Mouse (Mus musculus) stomach, embryonic 15.5 days (tissue): Measurements from ENCODE around the gene Slc34a3. TPM values are rescaled to one million over a fixed set of nuclear protein-coding genes. Genes with fewer than 3 reads are reported as not detected.
A peak's percentile ranks its signal among the peaks of the same experiment; 100 is the strongest.

Source experiments
- ATAC-seq: fragments of 200-750 bp; cut with Nextera tagmentation; 2 replicates; pipeline ENCODE4 v1.8.0; 2017; ENCODE audit warnings: low read depth, moderate number of reproducible peaks, moderate TSS enrichment; ENCODE audit not compliant: insufficient read depth, low FRiP score
- H3K27ac ChIP-seq: fragments of 300-500 bp; sonication (generic); 2 replicates; pipeline ENCODE4 v1.5.1; 2015; ENCODE audit warnings: mild to moderate bottlenecking, inconsistent platforms
- H3K27me3 ChIP-seq: fragments of 300-500 bp; sonication (generic); replicated peaks from 2 replicates; pipeline ENCODE4 v1.6.1; 2015; ENCODE audit warnings: inconsistent platforms
- H3K36me3 ChIP-seq: fragments of 300-500 bp; sonication (generic); 2 replicates; pipeline ENCODE4 v1.6.1; 2015; ENCODE audit warnings: inconsistent platforms
- H3K4me1 ChIP-seq: fragments of 300-500 bp; sonication (generic); 2 replicates; pipeline ENCODE4 v1.6.1; 2015; ENCODE audit warnings: inconsistent platforms
- H3K4me2 ChIP-seq: fragments of 300-500 bp; sonication (generic); 2 replicates; pipeline ENCODE4 v1.6.1; 2015; ENCODE audit warnings: mild to moderate bottlenecking, inconsistent platforms
- H3K4me3 ChIP-seq: fragments of 300-500 bp; sonication (generic); replicated peaks from 2 replicates; pipeline ENCODE4 v1.5.1; 2015; ENCODE audit warnings: inconsistent platforms
- H3K9ac ChIP-seq: fragments of 300-500 bp; sonication (generic); 2 replicates; pipeline ENCODE4 v1.6.1; 2015; ENCODE audit warnings: inconsistent platforms
- H3K9me3 ChIP-seq: fragments of 300-500 bp; sonication (generic); 2 replicates; pipeline ENCODE4 v1.6.1; 2016; ENCODE audit warnings: inconsistent platforms
- WGBS: fragments of 180-500 bp; shearing (Covaris S2); methylation state at CpG from one replicate; pipeline ENCODE4 v1.1.7; 2015; 5-methylcytosine and 5-hydroxymethylcytosine counted together
- polyA plus RNA-seq: library from polyadenylated mRNA; unstranded; fragments of >200 nt; fragmentation: Nextera tagmentation; extraction: Ambion mirVana; gene quantifications from 2 replicates; pipeline ENCODE4 v1.2.1, GENCODE M21; 2015

Gene Slc34a3
- polyA plus RNA-seq, 1 experiment from 2014 or later, result 0.65 TPM

GRCm38 (mm10) chr2:25224492-25224765, 9.7 kb downstream of the Slc34a3 start, which contains the start of gene Tubb4b:
Tubb4b (minus strand) TSS chr2:25224702.
- no peaks in the 10 kb centered on the region for H3K27me3 ChIP-seq
- no peaks in the 10 kb centered on the region for H3K36me3 ChIP-seq
- peak within 1 kb of the TSS; percentile 93 for H3K4me3 ChIP-seq
- ATAC-seq, result no peak
- peak within 1 kb of the TSS; percentile 92 for H3K9ac ChIP-seq
- peak within 1 kb of the TSS; percentile 99 for H3K27ac ChIP-seq
- H3K4me2 ChIP-seq, result peak within 1 kb of the TSS; percentile 90
- peaks cover 16% of the 10 kb centered on the region for H3K4me1 ChIP-seq
- no peaks in the 10 kb centered on the region for H3K9me3 ChIP-seq
- under 1% methylated on average over 17 of the region's 17 CpGs for WGBS

- ATAC-seq, result peak; percentile 61
- 1% methylated on average over 53 of the region's 53 CpGs for WGBS
Observed at GRCm38 (mm10) chr2:25223681-25224491, 10.3 kb downstream of the Slc34a3 start.

GRCm38 (mm10) chr2:25221331-25221772, 12.8 kb downstream of the Slc34a3 start:
- WGBS, result 68% methylated on average over 5 of the region's 5 CpGs
- H3K4me2 ChIP-seq, result no peak overlapping the region
- H3K4me3 ChIP-seq, result no peak overlapping the region
- no peak for ATAC-seq
- no peak overlapping the region for H3K27ac ChIP-seq
- H3K9ac ChIP-seq, result no peak overlapping the region
- H3K27me3 ChIP-seq, result no peaks in the 10 kb centered on the region
- H3K36me3 ChIP-seq, result no peaks in the 10 kb centered on the region
- no peaks in the 10 kb centered on the region for H3K9me3 ChIP-seq
- peaks cover 12% of the 10 kb centered on the region for H3K4me1 ChIP-seq

More at GRCm38 (mm10) chr2:25223681-25224491, 10.3 kb downstream of the Slc34a3 start:
- peak overlapping the region; percentile 92 for H3K9ac ChIP-seq
- no peaks in the 10 kb centered on the region for H3K27me3 ChIP-seq
- H3K27ac ChIP-seq, result peak overlapping the region; percentile 99
- H3K4me2 ChIP-seq, result peak overlapping the region; percentile 90
- no peaks in the 10 kb centered on the region for H3K9me3 ChIP-seq
- H3K4me3 ChIP-seq, result peak overlapping the region; percentile 93
- peaks cover 16% of the 10 kb centered on the region for H3K4me1 ChIP-seq
- H3K36me3 ChIP-seq, result no peaks in the 10 kb centered on the region

GRCm38 (mm10) chr2:25218445-25218844, 15.7 kb downstream of the Slc34a3 start, which contains the start of gene Fam166a:
Fam166a (plus strand) TSS chr2:25218745.
- Histone ChIP-seq H3K4me3 (no peak within 1 kb of the TSS), H3K4me2 (no peak within 1 kb of the TSS), H3K27me3 (no peaks in the 10 kb centered on the region), H3K27ac (no peak within 1 kb of the TSS), H3K36me3 (no peaks in the 10 kb centered on the region), H3K4me1 (peaks cover 4% of the 10 kb centered on the region), H3K9me3 (no peaks in the 10 kb centered on the region), H3K9ac (no peak within 1 kb of the TSS)
- ATAC-seq, result no peak

GRCm38 (mm10) chr2:25217666-25218065, 16.5 kb downstream of the Slc34a3 start:
- Histone ChIP-seq H3K27me3 (no peaks in the 10 kb centered on the region), H3K4me1 (no peaks in the 10 kb centered on the region), H3K9ac (no peak overlapping the region), H3K9me3 (no peaks in the 10 kb centered on the region), H3K36me3 (no peaks in the 10 kb centered on the region), H3K4me3 (no peak overlapping the region), H3K27ac (no peak overlapping the region), H3K4me2 (no peak overlapping the region)
- WGBS, result 68% methylated on average over 2 of the region's 2 CpGs
- ATAC-seq, result no peak

- H3K4me3 ChIP-seq, result no peak within 1 kb of the TSS
- no peak within 1 kb of the TSS for H3K27ac ChIP-seq
- H3K27me3 ChIP-seq, result no peaks in the 10 kb centered on the region
- H3K9me3 ChIP-seq, result no peaks in the 10 kb centered on the region
- H3K4me2 ChIP-seq, result no peak within 1 kb of the TSS
- H3K9ac ChIP-seq, result no peak within 1 kb of the TSS
- H3K4me1 ChIP-seq, result peaks cover 10% of the 10 kb centered on the region
- 60% methylated on average over 3 of the region's 3 CpGs for WGBS
- ATAC-seq, result no peak
- H3K36me3 ChIP-seq, result no peaks in the 10 kb centered on the region
Observed at GRCm38 (mm10) chr2:25214444-25214843, 19.7 kb downstream of the Slc34a3 start, which contains the start of gene Stpg3. Stpg3 (minus strand) TSS chr2:25214637.

GRCm38 (mm10) chr2:25213266-25213865, 20.8 kb downstream of the Slc34a3 start:
- H3K9ac ChIP-seq, result no peak overlapping the region
- H3K27ac ChIP-seq, result no peak overlapping the region
- H3K9me3 ChIP-seq, result no peaks in the 10 kb centered on the region
- peaks cover 16% of the 10 kb centered on the region for H3K4me1 ChIP-seq
- 59% methylated on average over 23 of the region's 23 CpGs for WGBS
- H3K4me2 ChIP-seq, result no peak overlapping the region
- H3K27me3 ChIP-seq, result no peaks in the 10 kb centered on the region
- H3K4me3 ChIP-seq, result no peak overlapping the region
- H3K36me3 ChIP-seq, result no peaks in the 10 kb centered on the region
- no peak for ATAC-seq

- peaks cover 16% of the 10 kb centered on the region for H3K4me1 ChIP-seq
- peak within 1 kb of the TSS; percentile 84 for H3K4me3 ChIP-seq
- no peaks in the 10 kb centered on the region for H3K27me3 ChIP-seq
- under 1% methylated on average over 44 of the region's 44 CpGs for whole genome bisulfite sequencing
- peak within 1 kb of the TSS; percentile 87 for H3K4me2 ChIP-seq
- peak within 1 kb of the TSS; percentile 85 for H3K27ac ChIP-seq
- peak within 1 kb of the TSS; percentile 91 for H3K9ac ChIP-seq
- ATAC-seq, result peak; percentile 89
- H3K9me3 ChIP-seq, result no peaks in the 10 kb centered on the region
- peaks cover 5% of the 10 kb centered on the region; the same call in 1 of the 2 replicates for H3K36me3 ChIP-seq
Observed at GRCm38 (mm10) chr2:25211121-25211670, 23.0 kb downstream of the Slc34a3 start, which contains the start of gene Nelfb. Nelfb (minus strand) TSS chr2:25211489.

- under 1% methylated on average over 24 of the region's 24 CpGs for WGBS
- no peaks in the 10 kb centered on the region for H3K9me3 ChIP-seq
- H3K4me3 ChIP-seq, result peak overlapping the region; percentile 84
- H3K4me1 ChIP-seq, result peaks cover 16% of the 10 kb centered on the region
- no peaks in the 10 kb centered on the region for H3K27me3 ChIP-seq
- peak overlapping the region; percentile 87 for H3K4me2 ChIP-seq
- H3K36me3 ChIP-seq, result peaks cover 10% of the 10 kb centered on the region; the same call in 1 of the 2 replicates
- peak overlapping the region; percentile 91 for H3K9ac ChIP-seq
- ATAC-seq, result no peak
- peak overlapping the region; percentile 85 for H3K27ac ChIP-seq
Observed at GRCm38 (mm10) chr2:25210686-25211085, 23.5 kb downstream of the Slc34a3 start.

GRCm38 (mm10) chr2:25207593-25207992, 26.6 kb downstream of the Slc34a3 start:
- Histone ChIP-seq H3K4me2 (no peak overlapping the region), H3K4me1 (peaks cover 16% of the 10 kb centered on the region), H3K27ac (no peak overlapping the region), H3K27me3 (no peaks in the 10 kb centered on the region), H3K9me3 (no peaks in the 10 kb centered on the region), H3K4me3 (no peak overlapping the region), H3K9ac (no peak overlapping the region), H3K36me3 (peaks cover 39% of the 10 kb centered on the region)
- 81% methylated on average over 1 of the region's 1 CpGs for WGBS
- no peak for ATAC-seq

GRCm38 (mm10) chr2:25203631-25204214, 30.4 kb downstream of the Slc34a3 start:
- WGBS, result 58% methylated on average over 4 of the region's 4 CpGs
- peaks cover 69% of the 10 kb centered on the region for H3K36me3 ChIP-seq

More at GRCm38 (mm10) chr2:25203631-25204214, 30.4 kb downstream of the Slc34a3 start:
- no peak overlapping the region for H3K4me2 ChIP-seq
- no peak overlapping the region for H3K9ac ChIP-seq
- 0 out of 2 replicates have a peak, but pooled peaks cover under 1% of the 10 kb centered on the region for H3K4me1 ChIP-seq
- H3K4me3 ChIP-seq, result no peak overlapping the region
- H3K9me3 ChIP-seq, result no peaks in the 10 kb centered on the region
- H3K27ac ChIP-seq, result no peak overlapping the region
- no peaks in the 10 kb centered on the region for H3K27me3 ChIP-seq
- 0 out of 2 replicates have a peak, but pooled peaks have one; percentile 16 for ATAC-seq
